Mouse (Mus musculus): ENCODE measurements around the gene Rps15.
A peak's percentile ranks its signal among the peaks of the same experiment; 100 is the strongest.

The Rps15 gene

GRCm38 (mm10) chr10:80315315-80315714 lies 23.1 kb downstream of the Rps15 start:
- DNase-seq (ENCODE audit: low read depth, low spot score) = no peak

- no peak for DNase-seq (ENCODE audit: low read depth, low spot score)
Measured at GRCm38 (mm10) chr10:80316359-80316781, 24.1 kb downstream of the Rps15 start.

GRCm38 (mm10) chr10:80317011-80317410 lies 24.8 kb downstream of the Rps15 start:
- DNase-seq (ENCODE audit: low read depth, low spot score) = no peak

- peak; percentile 73 for DNase-seq (ENCODE audit: low read depth, low spot score)
Measured at GRCm38 (mm10) chr10:80320340-80320760, 28.1 kb downstream of the Rps15 start, which contains the start of gene 2310011J03Rik. TSS of gene 2310011J03Rik (minus strand) at chr10:80320537.

- no peak for DNase-seq (ENCODE audit: low read depth, low spot score)
Measured at GRCm38 (mm10) chr10:80321014-80321669, 28.9 kb downstream of the Rps15 start.

- DNase-seq (ENCODE audit: low read depth, low spot score) = no peak
Measured at GRCm38 (mm10) chr10:80321670-80322581, 29.7 kb downstream of the Rps15 start.

GRCm38 (mm10) chr10:80322811-80323211 lies 30.6 kb downstream of the Rps15 start:
- DNase-seq (ENCODE audit: low read depth, low spot score) = no peak

- no peak for DNase-seq (ENCODE audit: low read depth, low spot score)
Measured at GRCm38 (mm10) chr10:80323261-80324119, 31.2 kb downstream of the Rps15 start.

GRCm38 (mm10) chr10:80324120-80325037 lies 32.1 kb downstream of the Rps15 start:
- DNase-seq (ENCODE audit: low read depth, low spot score) = no peak

- DNase-seq (ENCODE audit: low read depth, low spot score) = no peak
Measured at GRCm38 (mm10) chr10:80325045-80325444, 32.8 kb downstream of the Rps15 start.

- peak; percentile 90 for DNase-seq (ENCODE audit: low read depth, low spot score)
Measured at GRCm38 (mm10) chr10:80329273-80330081, 37.2 kb downstream of the Rps15 start, which contains the start of the genes Pcsk4 and Reep6. TSS of gene Pcsk4 (minus strand) at chr10:80329498. TSS of gene Reep6 (plus strand) at chr10:80329953.

- no peak for DNase-seq (ENCODE audit: low read depth, low spot score)
Measured at GRCm38 (mm10) chr10:80330084-80330483, 37.8 kb downstream of the Rps15 start.

- DNase-seq (ENCODE audit: low read depth, low spot score) = no peak
Measured at GRCm38 (mm10) chr10:80330888-80331287, 38.6 kb downstream of the Rps15 start.

- DNase-seq (ENCODE audit: low read depth, low spot score) = no peak
Measured at GRCm38 (mm10) chr10:80331636-80332524, 39.6 kb downstream of the Rps15 start.

- no peak for DNase-seq (ENCODE audit: low read depth, low spot score)
Measured at GRCm38 (mm10) chr10:80332525-80332989, 40.3 kb downstream of the Rps15 start.

GRCm38 (mm10) chr10:80336263-80336662 lies 44.0 kb downstream of the Rps15 start:
- no peak for DNase-seq (ENCODE audit: low read depth, low spot score)

- no peak for DNase-seq (ENCODE audit: low read depth, low spot score)
Measured at GRCm38 (mm10) chr10:80339941-80340750, 47.9 kb downstream of the Rps15 start.

GRCm38 (mm10) chr10:80341026-80341425 lies 48.8 kb downstream of the Rps15 start:
- no peak for DNase-seq (ENCODE audit: low read depth, low spot score)

Data from brain, embryonic 18.5 days (tissue).